Mouse (Mus musculus) limb, embryonic 10.5 days (tissue): Measurements from ENCODE around the gene Ccp110. TPM values are rescaled to one million over a fixed set of nuclear protein-coding genes. Genes with fewer than 3 reads are reported as not detected.

Source experiments
- DNase-seq: peaks from one replicate; pipeline ENCODE4 v3.0.0-alpha.2; 2017; ENCODE audit warnings: low spot score
- H3K27ac ChIP-seq: fragments of 300-500 bp; sonication (generic); 2 replicates; pipeline ENCODE4 v1.5.1; 2016; ENCODE audit warnings: mild to moderate bottlenecking
- H3K27me3 ChIP-seq: fragments of 300-500 bp; sonication (generic); 2 replicates; pipeline ENCODE4 v1.6.1; 2016; ENCODE audit warnings: low read depth, mild to moderate bottlenecking; ENCODE audit not compliant: poor library complexity, severe bottlenecking
- H3K36me3 ChIP-seq: fragments of 300-500 bp; sonication (generic); 2 replicates; pipeline ENCODE4 v1.6.1; 2016; ENCODE audit warnings: mild to moderate bottlenecking, moderate library complexity
- H3K4me1 ChIP-seq: fragments of 300-500 bp; sonication (generic); 2 replicates; pipeline ENCODE4 v1.6.1; 2016
- H3K4me3 ChIP-seq: fragments of 300-500 bp; sonication (generic); 2 replicates; pipeline ENCODE4 v1.5.1; 2016; ENCODE audit warnings: mild to moderate bottlenecking, moderate library complexity
- H3K9me3 ChIP-seq: fragments of 300-500 bp; sonication (generic); replicated peaks from 2 replicates; pipeline ENCODE4 v1.6.1; 2016; ENCODE audit warnings: mild to moderate bottlenecking
- WGBS: fragments of 180-500 bp; shearing (Covaris S2); methylation state at CpG from one replicate; pipeline ENCODE4 v1.1.7; 2016; 5-methylcytosine and 5-hydroxymethylcytosine counted together
- polyA plus RNA-seq: library from polyadenylated mRNA; unstranded; fragments of >200 nt; fragmentation: Nextera tagmentation; extraction: Ambion mirVana; gene quantifications from 2 replicates; pipeline ENCODE4 v1.2.1, GENCODE M21; 2016

The Ccp110 gene
- polyA plus RNA-seq, 1 experiment from 2014 or later = 35.1 TPM

DNA sequence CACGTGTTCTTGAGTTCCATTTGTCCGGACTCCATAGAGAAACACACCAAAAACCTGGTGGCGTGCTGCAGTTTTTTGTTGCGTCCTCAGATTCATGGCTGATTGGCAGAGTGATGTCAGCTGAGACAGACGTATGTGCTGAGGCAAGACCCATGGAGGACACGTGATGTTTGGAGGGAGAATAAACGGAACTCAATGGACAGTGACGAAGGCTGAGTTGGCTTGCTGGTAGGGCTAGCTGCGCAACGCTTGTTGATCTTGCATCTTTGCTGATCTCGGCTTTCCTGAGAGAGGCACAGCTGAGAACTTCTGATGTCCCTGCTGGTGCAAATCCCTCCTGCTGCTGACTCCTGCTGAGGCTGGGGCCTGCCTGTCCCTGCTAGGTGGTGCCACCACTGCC, 51.6 kb downstream of the Ccp110 start:
- Histone ChIP-seq H3K4me3 (no peak overlapping the region), H3K4me1 (no peaks in the 10 kb centered on the region), H3K36me3 (peaks cover 45% of the 10 kb centered on the region), H3K27ac (no peak overlapping the region), H3K9me3 (no peaks in the 10 kb centered on the region), H3K27me3 (no peaks in the 10 kb centered on the region)
- WGBS = 93% methylated on average over 11 of the region's 11 CpGs
- no peak for DNase-seq

DNA sequence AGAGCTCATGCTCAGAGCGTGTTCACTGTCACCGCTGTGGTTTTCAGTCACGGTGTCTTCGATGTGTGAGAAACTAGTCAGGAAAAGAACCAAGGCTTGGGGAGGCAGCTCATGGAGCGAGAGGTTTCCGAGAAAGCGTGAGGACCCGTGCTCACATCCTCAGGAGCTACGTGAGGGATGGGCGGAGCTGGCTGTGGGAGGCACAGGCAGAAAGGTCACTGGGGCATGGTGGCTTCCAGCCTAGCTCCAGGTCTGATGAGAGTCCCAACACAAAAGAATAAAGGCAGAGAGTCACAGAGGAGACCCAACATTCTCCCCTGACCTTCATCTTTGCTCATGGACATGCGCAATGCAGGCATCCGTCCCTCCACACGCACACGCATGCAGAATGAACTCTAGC, 52.4 kb downstream of the Ccp110 start:
- H3K27ac ChIP-seq = no peak overlapping the region
- no peaks in the 10 kb centered on the region for H3K4me1 ChIP-seq
- WGBS = 91% methylated on average over 14 of the region's 14 CpGs
- no peak overlapping the region for H3K4me3 ChIP-seq
- H3K9me3 ChIP-seq = no peaks in the 10 kb centered on the region
- no peaks in the 10 kb centered on the region for H3K27me3 ChIP-seq
- H3K36me3 ChIP-seq = peaks cover 43% of the 10 kb centered on the region
- no peak for DNase-seq

DNA sequence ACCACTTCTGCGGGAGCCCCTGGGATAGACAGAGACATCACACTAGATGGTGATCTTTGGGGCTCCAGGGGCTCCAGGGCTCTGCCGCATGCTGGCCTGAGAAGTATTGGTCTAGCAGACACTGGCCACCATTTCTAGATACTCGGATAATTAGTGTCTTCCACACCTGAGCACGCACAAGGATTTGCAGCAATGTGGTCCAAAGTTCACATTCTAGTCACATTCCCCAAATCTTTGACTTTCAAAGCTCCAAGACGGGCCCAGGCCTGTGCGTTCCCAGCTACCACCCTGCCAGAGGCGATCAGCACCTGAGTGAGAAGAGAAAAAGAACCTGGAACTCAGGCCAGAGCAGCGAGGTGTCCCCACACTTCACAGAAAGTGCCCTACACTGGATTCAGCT, 53.3 kb downstream of the Ccp110 start:
- Histone ChIP-seq H3K36me3 (peaks cover 35% of the 10 kb centered on the region), H3K4me3 (no peak overlapping the region), H3K27me3 (no peaks in the 10 kb centered on the region), H3K27ac (no peak overlapping the region), H3K4me1 (no peaks in the 10 kb centered on the region), H3K9me3 (no peaks in the 10 kb centered on the region)
- WGBS = 80% methylated on average over 8 of the region's 8 CpGs
- no peak for DNase-seq

DNA sequence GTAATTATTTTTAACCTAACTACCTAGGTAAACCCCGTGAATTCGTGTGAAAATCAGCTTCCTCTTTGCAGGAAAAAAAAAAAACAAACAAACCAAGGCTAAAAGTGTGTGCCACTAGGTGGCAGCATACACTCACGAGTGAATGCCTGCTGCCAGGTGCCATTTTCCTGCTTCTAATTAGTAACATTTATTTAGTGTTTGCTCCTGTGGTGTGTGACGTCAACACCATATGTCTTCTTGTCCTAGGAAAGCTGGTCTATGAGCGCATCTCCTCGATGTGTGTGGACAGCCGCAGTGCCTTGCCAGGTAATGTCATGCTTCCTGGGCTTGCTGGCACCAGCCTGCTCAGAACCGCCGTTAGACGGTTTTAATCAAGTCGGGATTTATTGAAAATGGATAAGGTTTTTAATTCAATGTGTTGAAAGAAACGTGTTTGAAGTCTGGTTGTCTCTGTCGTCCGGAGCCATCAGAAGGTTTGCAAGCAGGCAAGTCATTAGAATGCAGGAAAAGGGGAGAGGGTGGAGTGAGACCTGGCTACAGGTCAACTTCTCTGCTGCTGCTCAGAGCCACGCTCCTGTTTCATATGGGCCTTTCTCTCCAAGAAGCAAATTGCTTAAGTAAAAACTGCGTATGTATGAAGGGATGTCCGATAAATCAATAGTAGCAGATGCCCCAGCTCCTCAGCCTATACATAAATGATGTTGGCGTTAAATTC, 53.9 kb downstream of the Ccp110 start:
- DNase-seq = peak; percentile 58
- H3K27ac ChIP-seq = no peak overlapping the region
- no peaks in the 10 kb centered on the region for H3K9me3 ChIP-seq
- no peaks in the 10 kb centered on the region for H3K27me3 ChIP-seq
- H3K4me3 ChIP-seq = no peak overlapping the region
- H3K36me3 ChIP-seq = peaks cover 32% of the 10 kb centered on the region
- WGBS = 62% methylated on average over 18 of the region's 18 CpGs
- no peaks in the 10 kb centered on the region for H3K4me1 ChIP-seq

DNA sequence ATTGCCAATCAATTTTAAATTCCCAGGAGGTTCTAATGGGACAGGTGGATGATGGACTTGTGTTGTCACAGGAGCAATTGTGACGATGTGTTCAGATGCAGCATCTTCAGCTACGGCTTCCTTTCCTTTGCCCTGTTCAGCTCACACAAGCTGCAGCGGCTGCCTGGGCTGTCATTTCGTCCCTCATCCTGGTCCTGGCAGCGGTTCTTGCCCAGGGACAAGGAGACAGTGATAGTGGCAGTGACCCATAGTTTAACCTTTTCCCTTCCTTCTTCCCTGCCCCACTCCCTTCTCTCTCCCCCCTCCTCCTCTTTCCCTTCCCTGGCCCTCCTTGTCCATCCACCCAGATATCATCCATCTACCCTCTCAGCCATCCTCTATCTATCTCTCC, 54.5 kb downstream of the Ccp110 start:
- no peak for DNase-seq
- Histone ChIP-seq H3K27ac (no peak overlapping the region), H3K9me3 (no peaks in the 10 kb centered on the region), H3K4me3 (no peak overlapping the region), H3K4me1 (no peaks in the 10 kb centered on the region), H3K36me3 (peaks cover 26% of the 10 kb centered on the region), H3K27me3 (no peaks in the 10 kb centered on the region)
- WGBS = 95% methylated on average over 5 of the region's 5 CpGs

DNA sequence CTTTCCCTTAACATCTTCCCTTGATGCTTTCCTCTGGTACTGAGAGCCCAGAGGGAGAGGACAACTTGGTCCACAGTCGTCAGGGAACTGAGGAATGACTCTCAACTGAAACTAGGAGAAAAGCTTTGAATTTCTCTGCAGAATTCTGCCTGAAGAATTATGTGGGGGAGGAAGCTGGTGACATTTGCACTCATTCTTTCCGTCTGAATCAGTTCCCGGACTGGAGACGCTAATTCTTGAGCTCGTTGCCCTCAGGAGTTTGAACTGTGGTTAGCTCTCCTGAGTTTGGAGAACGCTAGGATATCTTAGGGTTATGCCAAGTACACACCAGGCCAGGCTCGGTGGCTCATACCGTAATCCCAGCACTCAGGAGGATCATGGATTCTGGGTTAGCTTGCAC, 56.9 kb downstream of the Ccp110 start:
- H3K36me3 ChIP-seq = peaks cover 25% of the 10 kb centered on the region
- H3K27ac ChIP-seq = no peak overlapping the region
- no peak overlapping the region for H3K4me3 ChIP-seq
- DNase-seq = no peak
- H3K9me3 ChIP-seq = no peaks in the 10 kb centered on the region
- WGBS = 84% methylated on average over 8 of the region's 8 CpGs
- H3K27me3 ChIP-seq = no peaks in the 10 kb centered on the region
- H3K4me1 ChIP-seq = 0 out of 2 replicates have a peak, but pooled peaks cover under 1% of the 10 kb centered on the region

DNA sequence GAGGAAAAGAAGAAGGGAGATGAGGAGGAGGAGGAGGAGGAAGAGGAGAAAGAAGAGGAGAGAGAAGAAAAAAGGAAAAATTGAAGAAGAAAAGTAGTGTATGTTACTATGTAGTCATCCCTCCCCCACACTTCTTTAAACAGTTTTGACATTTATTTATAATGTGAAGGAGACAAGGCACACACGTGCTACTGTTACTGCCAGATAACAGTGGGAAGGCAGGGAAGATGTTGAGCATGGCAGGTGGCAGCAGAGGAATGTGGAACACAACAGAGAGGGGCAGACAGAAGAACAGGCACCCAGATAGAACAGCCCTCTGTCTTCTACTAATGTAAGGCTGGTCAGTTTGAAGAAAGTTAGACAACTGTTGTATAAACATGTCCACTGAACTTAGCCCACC, 57.3 kb downstream of the Ccp110 start:
- 0 out of 2 replicates have a peak, but pooled peaks cover 2% of the 10 kb centered on the region for H3K4me1 ChIP-seq
- 57% methylated on average over 1 of the region's 1 CpGs for WGBS
- DNase-seq = no peak

DNA sequence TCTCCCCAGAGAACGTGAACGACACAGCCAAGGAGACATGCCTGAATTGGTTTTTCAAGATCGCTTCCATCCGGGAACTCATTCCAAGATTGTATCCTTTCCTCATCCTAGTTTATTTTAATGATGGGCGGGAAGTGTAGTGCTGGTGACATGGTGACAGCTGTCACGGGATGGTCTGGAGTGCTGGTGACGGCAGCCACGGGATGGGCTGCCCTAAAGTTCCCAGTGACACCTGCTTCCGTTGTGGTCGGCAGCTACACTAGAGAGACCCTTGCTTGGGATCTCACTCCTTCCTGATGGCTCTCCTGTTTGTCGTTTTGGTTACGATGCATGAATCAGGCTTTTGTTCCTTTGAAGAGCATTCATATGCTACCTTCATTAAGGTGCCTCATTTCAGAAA, 60.7 kb downstream of the Ccp110 start:
- no peak for DNase-seq
- no peak overlapping the region for H3K4me3 ChIP-seq
- H3K27ac ChIP-seq = no peak overlapping the region
- 0 out of 2 replicates have a peak, but pooled peaks cover 2% of the 10 kb centered on the region for H3K4me1 ChIP-seq
- H3K36me3 ChIP-seq = peaks cover 38% of the 10 kb centered on the region
- WGBS = 93% methylated on average over 12 of the region's 12 CpGs
- no peaks in the 10 kb centered on the region for H3K27me3 ChIP-seq
- H3K9me3 ChIP-seq = no peaks in the 10 kb centered on the region

More for the DNA sequence above, 57.3 kb downstream of the Ccp110 start:
- Histone ChIP-seq H3K27ac (no peak overlapping the region), H3K4me3 (no peak overlapping the region), H3K27me3 (no peaks in the 10 kb centered on the region), H3K9me3 (no peaks in the 10 kb centered on the region), H3K36me3 (peaks cover 27% of the 10 kb centered on the region)

DNA sequence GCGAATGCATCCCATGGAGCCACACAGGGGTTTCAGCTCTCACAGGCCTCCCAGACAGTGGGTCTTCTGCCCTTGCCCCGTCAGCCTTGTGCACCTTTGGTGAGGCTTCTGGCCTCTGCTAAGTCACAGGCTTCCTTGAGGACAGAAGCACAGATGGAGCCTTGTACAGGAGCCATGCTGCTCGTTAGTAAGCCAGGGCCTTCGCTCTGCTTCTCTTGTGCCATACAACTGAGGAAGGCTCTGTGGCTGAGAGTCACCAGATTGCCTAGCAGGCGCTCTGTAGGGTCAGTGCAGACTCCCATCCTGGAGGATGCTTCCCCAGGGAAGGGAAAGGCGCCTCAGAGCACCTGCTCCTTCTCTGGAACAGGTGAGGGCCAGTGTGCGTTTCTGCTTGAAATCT, 63.6 kb downstream of the Ccp110 start:
- peaks cover 46% of the 10 kb centered on the region for H3K36me3 ChIP-seq
- 0 out of 2 replicates have a peak, but pooled peaks cover 2% of the 10 kb centered on the region for H3K4me1 ChIP-seq
- H3K27me3 ChIP-seq = no peaks in the 10 kb centered on the region
- H3K27ac ChIP-seq = no peak overlapping the region
- H3K9me3 ChIP-seq = no peaks in the 10 kb centered on the region
- H3K4me3 ChIP-seq = no peak overlapping the region
- DNase-seq = no peak
- WGBS = 88% methylated on average over 7 of the region's 7 CpGs

DNA sequence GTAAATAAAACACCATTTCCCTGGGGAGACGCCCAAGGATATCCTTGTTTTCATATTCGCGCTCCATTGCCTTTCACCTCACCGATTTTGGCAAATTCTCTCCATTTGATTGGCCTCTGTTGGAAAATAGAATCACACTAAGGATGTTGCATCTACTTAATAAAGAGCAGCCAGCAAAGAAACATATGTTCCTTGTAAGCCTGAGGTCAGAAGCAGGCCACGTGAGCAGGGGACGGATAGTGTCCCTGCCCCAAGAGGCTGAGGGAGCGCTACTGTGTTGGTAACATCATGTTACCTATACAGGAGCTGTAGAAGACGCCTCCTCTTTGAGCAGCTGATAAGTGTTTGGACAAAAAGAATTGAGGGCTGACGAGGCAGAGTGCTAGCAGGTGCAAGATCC, 64.1 kb downstream of the Ccp110 start:
- H3K27ac ChIP-seq = no peak overlapping the region
- DNase-seq = no peak
- no peaks in the 10 kb centered on the region for H3K27me3 ChIP-seq
- 0 out of 2 replicates have a peak, but pooled peaks cover 2% of the 10 kb centered on the region for H3K4me1 ChIP-seq
- WGBS = 88% methylated on average over 9 of the region's 9 CpGs
- H3K36me3 ChIP-seq = peaks cover 46% of the 10 kb centered on the region
- no peak overlapping the region for H3K4me3 ChIP-seq
- H3K9me3 ChIP-seq = no peaks in the 10 kb centered on the region

DNA sequence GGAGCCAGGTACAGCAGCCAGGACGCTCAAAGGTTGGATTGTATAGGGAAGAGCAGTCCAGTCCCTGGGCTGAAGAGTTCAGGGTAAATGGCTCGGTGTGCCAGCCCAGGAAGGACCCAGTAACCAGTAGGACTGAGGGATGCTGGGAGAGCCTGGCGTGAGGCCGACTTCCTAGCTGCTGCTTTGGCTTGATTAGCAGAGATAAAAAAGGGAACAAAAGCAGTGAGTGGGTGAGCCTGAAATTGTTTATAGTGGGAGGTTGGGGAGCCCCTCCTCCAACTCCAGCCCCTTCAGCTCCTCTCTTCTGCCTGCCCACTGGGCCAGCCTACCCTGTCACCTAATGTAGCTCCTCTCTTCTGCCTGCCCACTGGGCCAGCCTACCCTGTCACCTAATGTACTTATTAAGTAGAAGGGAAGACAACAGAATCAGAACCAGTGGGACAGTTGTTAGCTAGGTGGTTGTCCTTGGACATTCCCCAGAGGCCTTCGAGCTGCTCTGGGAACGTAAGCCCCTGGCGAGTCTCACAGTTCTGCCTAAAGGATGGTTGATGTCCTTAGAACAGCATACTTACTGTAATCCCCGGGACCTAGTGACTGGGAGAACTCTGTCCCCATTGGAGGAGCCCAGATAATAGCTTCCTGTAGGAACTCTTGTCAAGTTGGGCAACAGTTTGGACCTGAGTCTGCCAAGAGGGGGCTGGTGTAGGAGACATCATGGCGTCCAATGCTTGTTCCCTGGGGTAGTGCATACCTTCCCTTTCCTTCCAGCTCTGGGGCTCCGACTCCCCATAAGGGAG, 65.4 kb downstream of the Ccp110 start:
- H3K27ac ChIP-seq = no peak overlapping the region
- no peaks in the 10 kb centered on the region for H3K9me3 ChIP-seq
- no peak for DNase-seq
- peaks cover 42% of the 10 kb centered on the region for H3K36me3 ChIP-seq
- no peaks in the 10 kb centered on the region for H3K27me3 ChIP-seq
- H3K4me1 ChIP-seq = 0 out of 2 replicates have a peak, but pooled peaks cover 2% of the 10 kb centered on the region
- H3K4me3 ChIP-seq = no peak overlapping the region
- WGBS = 92% methylated on average over 10 of the region's 10 CpGs

DNA sequence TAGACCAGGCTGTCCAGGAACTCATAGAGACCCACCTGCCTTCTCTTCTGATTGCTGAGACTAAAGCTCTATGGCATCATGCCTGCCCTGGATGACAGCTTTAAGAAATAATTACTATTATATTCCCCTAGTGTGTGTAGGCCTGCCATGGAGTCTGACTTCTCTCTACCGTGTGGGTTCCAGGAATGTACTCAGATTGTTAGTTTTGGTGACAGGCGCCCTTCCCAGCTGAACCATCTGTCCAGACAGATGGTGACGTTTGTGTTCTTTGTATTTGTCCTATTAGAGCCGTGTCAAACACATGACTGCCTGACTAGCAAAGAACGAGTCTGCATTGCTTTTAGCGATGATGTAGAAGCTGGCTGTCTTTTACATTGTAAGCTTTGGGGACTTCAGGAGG, 66.2 kb downstream of the Ccp110 start:
- no peaks in the 10 kb centered on the region for H3K9me3 ChIP-seq
- H3K4me1 ChIP-seq = 0 out of 2 replicates have a peak, but pooled peaks cover 2% of the 10 kb centered on the region
- H3K4me3 ChIP-seq = no peak overlapping the region
- WGBS = 90% methylated on average over 6 of the region's 6 CpGs
- peaks cover 36% of the 10 kb centered on the region for H3K36me3 ChIP-seq
- DNase-seq = no peak
- no peaks in the 10 kb centered on the region for H3K27me3 ChIP-seq
- H3K27ac ChIP-seq = no peak overlapping the region

DNA sequence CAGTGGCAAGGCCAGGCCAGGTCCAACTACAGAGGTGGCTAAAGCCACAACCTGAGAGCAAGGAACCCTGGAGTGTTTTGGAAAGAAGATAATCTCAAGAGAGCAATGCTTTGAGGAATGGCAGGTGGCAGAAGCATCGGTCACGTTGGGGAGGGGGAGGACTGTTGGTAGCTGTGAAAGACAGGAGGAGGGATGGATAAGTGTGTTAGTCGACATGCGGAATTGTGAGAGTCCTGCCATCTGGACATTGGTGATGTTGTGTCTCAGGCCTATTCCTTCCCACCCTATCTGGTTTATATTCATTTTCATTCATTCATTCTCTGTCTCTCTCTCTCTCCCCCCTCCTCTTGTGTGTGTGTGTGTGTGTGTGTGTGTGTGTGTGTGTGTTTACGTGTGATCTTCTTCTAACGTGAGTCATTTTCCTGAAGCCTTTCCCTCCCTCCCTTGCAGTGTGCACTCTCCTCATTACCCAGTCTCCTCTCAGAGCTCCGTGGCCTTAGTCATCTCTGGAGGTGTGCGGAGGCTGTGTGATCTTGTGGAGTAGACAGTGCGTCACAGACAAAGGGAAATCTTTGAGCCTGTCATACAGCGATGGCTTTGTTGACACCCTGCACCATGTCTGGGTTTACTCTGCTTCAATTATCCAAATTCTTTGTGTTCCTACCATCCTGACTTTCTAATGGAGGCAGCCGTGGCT, 71.1 kb downstream of the Ccp110 start:
- 90% methylated on average over 11 of the region's 11 CpGs for WGBS
- no peak for DNase-seq
- H3K36me3 ChIP-seq = peaks cover 20% of the 10 kb centered on the region
- H3K27me3 ChIP-seq = no peaks in the 10 kb centered on the region
- H3K9me3 ChIP-seq = no peaks in the 10 kb centered on the region
- H3K4me3 ChIP-seq = no peak overlapping the region
- no peak overlapping the region for H3K27ac ChIP-seq
- H3K4me1 ChIP-seq = no peaks in the 10 kb centered on the region
